Mouse (Mus musculus): Measurements from ENCODE around the gene Pear1. TPM values are rescaled to one million over a fixed set of nuclear protein-coding genes. Genes with fewer than 3 reads are reported as not detected.
A peak's percentile ranks its signal among the peaks of the same experiment; 100 is the strongest.

Pear1 gene
- polyA plus RNA-seq, 1 experiment from 2014 or later: 12.6 TPM

GRCm38 (mm10) chr3:87804038-87804677 is 19.9 kb downstream of the Pear1 start:
- Histone ChIP-seq H3K4me3 (0 out of 2 replicates have a peak overlapping the region, but pooled peaks have one; percentile 17), H3K27ac (replicated peaks) (no peak overlapping the region), H3K4me1 (0 out of 2 replicates have a peak, but pooled peaks cover 8% of the 10 kb centered on the region), H3K9me3 (no peaks in the 10 kb centered on the region), H3K9ac (replicated peaks) (no peak overlapping the region), H3K4me2 (replicated peaks) (peak overlapping the region; percentile 38), H3K36me3 (no peaks in the 10 kb centered on the region), H3K27me3 (peaks cover 100% of the 10 kb centered on the region)
- ATAC-seq (ENCODE audit: low FRiP score, low read depth): no peak
- WGBS: 4% methylated on average over 26 of the region's 26 CpGs

- Histone ChIP-seq H3K4me1 (peaks cover 24% of the 10 kb centered on the region), H3K27ac (replicated peaks) (no peak overlapping the region), H3K9ac (replicated peaks) (no peak overlapping the region), H3K9me3 (no peaks in the 10 kb centered on the region), H3K4me3 (no peak overlapping the region), H3K36me3 (no peaks in the 10 kb centered on the region), H3K27me3 (peaks cover 100% of the 10 kb centered on the region), H3K4me2 (replicated peaks) (no peak overlapping the region)
- no peak for ATAC-seq (ENCODE audit: low FRiP score, low read depth)
- WGBS: 68% methylated on average over 5 of the region's 5 CpGs
These were observed 22.4 kb downstream of the Pear1 start for GRCm38 (mm10) chr3:87801681-87802080.

- H3K4me1 ChIP-seq: peaks cover 35% of the 10 kb centered on the region
- peak within 1 kb of the TSS; percentile 33 for H3K4me3 ChIP-seq
- peaks cover 100% of the 10 kb centered on the region for H3K27me3 ChIP-seq
- H3K27ac ChIP-seq (replicated peaks): no peak within 1 kb of the TSS
- no peaks in the 10 kb centered on the region for H3K9me3 ChIP-seq
- no peak for ATAC-seq (ENCODE audit: low FRiP score, low read depth)
- peak within 1 kb of the TSS; percentile 43; the same call in 1 of the 2 replicates for H3K9ac ChIP-seq (replicated peaks)
- 1% methylated on average over 29 of the region's 29 CpGs for WGBS
- peak within 1 kb of the TSS; percentile 54 for H3K4me2 ChIP-seq (replicated peaks)
- no peaks in the 10 kb centered on the region for H3K36me3 ChIP-seq
These were observed 27.3 kb downstream of the Pear1 start, which contains the start of gene Insrr for GRCm38 (mm10) chr3:87796736-87797334. Insrr (plus strand) TSS chr3:87796951.

- Histone ChIP-seq H3K4me3 (peak overlapping the region; percentile 37), H3K27me3 (peaks cover 100% of the 10 kb centered on the region), H3K27ac (replicated peaks) (no peak overlapping the region), H3K4me1 (peaks cover 35% of the 10 kb centered on the region), H3K36me3 (no peaks in the 10 kb centered on the region), H3K9ac (replicated peaks) (peak overlapping the region; percentile 46; the same call in 1 of the 2 replicates), H3K4me2 (replicated peaks) (peak overlapping the region; percentile 49), H3K9me3 (no peaks in the 10 kb centered on the region)
- WGBS: 14% methylated on average over 33 of the region's 33 CpGs
- ATAC-seq (ENCODE audit: low FRiP score, low read depth): no peak; the same call in 1 of the 2 replicates
These were observed 28.5 kb downstream of the Pear1 start for GRCm38 (mm10) chr3:87795336-87796277.

GRCm38 (mm10) chr3:87794922-87795325 is 29.2 kb downstream of the Pear1 start, which contains the start of gene Ntrk1:
Ntrk1 (minus strand) TSS chr3:87795162.
- peak within 1 kb of the TSS; percentile 37 for H3K4me3 ChIP-seq
- peaks cover 97% of the 10 kb centered on the region for H3K27me3 ChIP-seq
- under 1% methylated on average over 47 of the region's 47 CpGs for WGBS
- H3K9me3 ChIP-seq: no peaks in the 10 kb centered on the region
- H3K9ac ChIP-seq (replicated peaks): peak within 1 kb of the TSS; percentile 46; the same call in 1 of the 2 replicates
- H3K4me2 ChIP-seq (replicated peaks): peak within 1 kb of the TSS; percentile 49
- peaks cover 38% of the 10 kb centered on the region for H3K4me1 ChIP-seq
- H3K36me3 ChIP-seq: no peaks in the 10 kb centered on the region
- no peak within 1 kb of the TSS for H3K27ac ChIP-seq (replicated peaks)
- peak; percentile 41; the same call in 1 of the 2 replicates for ATAC-seq (ENCODE audit: low FRiP score, low read depth)

- Histone ChIP-seq H3K9me3 (no peaks in the 10 kb centered on the region), H3K9ac (replicated peaks) (no peak overlapping the region)
These were observed 34.3 kb downstream of the Pear1 start for GRCm38 (mm10) chr3:87789768-87790167.

GRCm38 (mm10) chr3:87789248-87789647 is 34.9 kb downstream of the Pear1 start:
- no peaks in the 10 kb centered on the region for H3K9me3 ChIP-seq
- peaks cover 11% of the 10 kb centered on the region for H3K4me1 ChIP-seq
- 43% methylated on average over 1 of the region's 1 CpGs for WGBS
- ATAC-seq (ENCODE audit: low FRiP score, low read depth): no peak
- no peak overlapping the region for H3K9ac ChIP-seq (replicated peaks)
- no peaks in the 10 kb centered on the region for H3K36me3 ChIP-seq
- no peak overlapping the region for H3K4me2 ChIP-seq (replicated peaks)
- H3K4me3 ChIP-seq: no peak overlapping the region
- H3K27ac ChIP-seq (replicated peaks): no peak overlapping the region
- H3K27me3 ChIP-seq: peaks cover 57% of the 10 kb centered on the region

More at GRCm38 (mm10) chr3:87789768-87790167, 34.3 kb downstream of the Pear1 start:
- Histone ChIP-seq H3K4me1 (peaks cover 14% of the 10 kb centered on the region), H3K4me3 (no peak overlapping the region), H3K27me3 (peaks cover 62% of the 10 kb centered on the region), H3K4me2 (replicated peaks) (no peak overlapping the region), H3K36me3 (no peaks in the 10 kb centered on the region), H3K27ac (replicated peaks) (no peak overlapping the region)
- 20% methylated on average over 5 of the region's 5 CpGs for WGBS
- ATAC-seq (ENCODE audit: low FRiP score, low read depth): no peak

- H3K36me3 ChIP-seq: no peaks in the 10 kb centered on the region
- H3K4me1 ChIP-seq: peaks cover 11% of the 10 kb centered on the region
- WGBS: 65% methylated on average over 6 of the region's 6 CpGs
- H3K9me3 ChIP-seq: no peaks in the 10 kb centered on the region
- no peak overlapping the region for H3K27ac ChIP-seq (replicated peaks)
- ATAC-seq (ENCODE audit: low FRiP score, low read depth): no peak
- no peak overlapping the region for H3K4me2 ChIP-seq (replicated peaks)
- H3K27me3 ChIP-seq: peaks cover 22% of the 10 kb centered on the region
- H3K4me3 ChIP-seq: no peak overlapping the region
- H3K9ac ChIP-seq (replicated peaks): no peak overlapping the region
These were observed 38.4 kb downstream of the Pear1 start for GRCm38 (mm10) chr3:87785626-87786214.

- H3K4me1 ChIP-seq: peaks cover 10% of the 10 kb centered on the region
- H3K27me3 ChIP-seq: peaks cover 17% of the 10 kb centered on the region; the same call in 1 of the 2 replicates
- no peak overlapping the region for H3K4me3 ChIP-seq
- ATAC-seq (ENCODE audit: low FRiP score, low read depth): no peak
- H3K36me3 ChIP-seq: no peaks in the 10 kb centered on the region
- no peak overlapping the region for H3K4me2 ChIP-seq (replicated peaks)
- H3K9me3 ChIP-seq: no peaks in the 10 kb centered on the region
- 83% methylated on average over 5 of the region's 5 CpGs for WGBS
- H3K9ac ChIP-seq (replicated peaks): no peak overlapping the region
- no peak overlapping the region for H3K27ac ChIP-seq (replicated peaks)
These were observed 39.0 kb downstream of the Pear1 start for GRCm38 (mm10) chr3:87785156-87785555.

GRCm38 (mm10) chr3:87783282-87784023 is 40.7 kb downstream of the Pear1 start:
- 85% methylated on average over 25 of the region's 25 CpGs for WGBS
- Histone ChIP-seq H3K27me3 (peaks cover 21% of the 10 kb centered on the region), H3K4me3 (no peak overlapping the region), H3K36me3 (no peaks in the 10 kb centered on the region), H3K4me1 (peaks cover 10% of the 10 kb centered on the region; the same call in 1 of the 2 replicates), H3K4me2 (replicated peaks) (no peak overlapping the region), H3K9me3 (no peaks in the 10 kb centered on the region), H3K9ac (replicated peaks) (no peak overlapping the region), H3K27ac (replicated peaks) (no peak overlapping the region)
- ATAC-seq (ENCODE audit: low FRiP score, low read depth): no peak

All from midbrain, embryonic 12.5 days (tissue).